Mouse (Mus musculus) ES-E14 (cell line): ENCODE data around the gene Cntn5.

Experiments
- CHD2 ChIP-seq: IDR thresholded peaks from 2 replicates; pipeline ENCODE4 v1.6.1; 2014; ENCODE audit warnings: mild to moderate bottlenecking, low read depth, low read length, inconsistent platforms
- HCFC1 ChIP-seq: IDR thresholded peaks from 2 replicates; pipeline ENCODE4 v1.6.1; 2012; ENCODE audit warnings: low read length, inconsistent platforms, borderline replicate concordance; ENCODE audit not compliant: insufficient read depth
- ZC3H11A ChIP-seq: IDR thresholded peaks from 2 replicates; pipeline ENCODE4 v1.6.1; 2012; ENCODE audit warnings: low read depth, mild to moderate bottlenecking, inconsistent platforms, low read length, borderline replicate concordance
- ZNF384 ChIP-seq: IDR thresholded peaks from 2 replicates; pipeline ENCODE4 v1.6.1; 2012; ENCODE audit warnings: low read depth, low read length, inconsistent platforms

DNA sequence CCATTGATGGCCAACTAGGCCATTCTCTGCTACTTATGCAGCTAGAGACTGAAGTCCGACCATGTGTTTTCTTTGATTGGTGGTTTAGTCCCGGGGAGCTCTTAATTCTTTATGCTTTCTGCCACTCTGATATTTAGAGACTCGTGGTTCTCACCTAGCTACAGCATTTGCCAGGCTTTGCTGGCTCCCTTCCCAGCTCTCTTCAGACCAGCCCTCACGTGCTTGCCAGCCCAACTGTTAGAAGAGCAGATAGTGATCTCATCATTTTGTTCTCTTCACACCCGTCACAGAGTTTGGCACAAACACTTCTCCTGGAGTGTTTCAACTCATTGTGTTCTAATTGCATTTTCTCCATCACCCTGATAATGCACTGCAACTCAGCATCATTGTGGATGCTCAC lies 1005.5 kb downstream of the Cntn5 start:
- no peak for TF ChIP-seq HCFC1
- no peak for TF ChIP-seq CHD2
- no peak for TF ChIP-seq ZNF384
- no peak for TF ChIP-seq ZC3H11A
